Mouse (Mus musculus): ENCODE measurements around the gene Arntl2. TPM values are rescaled to one million over a fixed set of nuclear protein-coding genes. Genes with fewer than 3 reads are reported as not detected.
"Not testable (repeated sequence)": the region's sequence is repeated elsewhere in the genome, so short reads cannot be mapped to it uniquely, and the experiment has no call there.

The Arntl2 gene
- total RNA-seq, 1 experiment: 8.4 TPM

- H3K9ac ChIP-seq (ENCODE audit: insufficient read depth, low read depth, low read length, poor library complexity, severe bottlenecking): no peak overlapping the region
- DNase-seq (ENCODE audit: low read depth, low spot score): no peak
- no peaks in the 10 kb centered on the region for H3K9me3 ChIP-seq (ENCODE audit: control insufficient read depth, insufficient read depth, low read depth, low read length)
- in situ Hi-C loops (cut with MboI; ENCODE audit: low sequenced_read_pairs in 2 of 2, unreplicated experiment in 2 of 2): no loop called here
- H3K4me3 ChIP-seq (ENCODE audit: insufficient read depth in 1 of 2, low read depth in 1 of 2, low read length in 2 of 2, poor library complexity in 1 of 2, severe bottlenecking in 1 of 2): no peak overlapping the region
- no peak for TF ChIP-seq HCFC1 (IDR thresholded peaks at IDR 0.05; ENCODE audit: borderline replicate concordance, insufficient read depth, low read length)
- TF ChIP-seq ZC3H11A (IDR thresholded peaks at IDR 0.05; ENCODE audit: borderline replicate concordance, low read depth, low read length): no peak
- no peak for TF ChIP-seq MAFK (IDR thresholded peaks at IDR 0.05; ENCODE audit: insufficient read depth, low read depth, low read length)
- no peaks in the 10 kb centered on the region for H3K4me1 ChIP-seq (ENCODE audit: control insufficient read depth in 2 of 2, insufficient read depth in 2 of 2, low read length in 2 of 2, poor library complexity in 1 of 2)
- H3K36me3 ChIP-seq (ENCODE audit: control insufficient read depth, insufficient read depth, low read length, poor library complexity, severe bottlenecking): peaks cover 13% of the 10 kb centered on the region
- no peak overlapping the region for H3K27ac ChIP-seq (ENCODE audit: insufficient read depth, low read depth, low read length, poor library complexity, severe bottlenecking)
Measured at GRCm38 (mm10) chr6:146770005-146770745, 25.7 kb upstream of the Arntl2 start.

- Histone ChIP-seq H3K4me3 (ENCODE audit: insufficient read depth in 1 of 2, low read depth in 1 of 2, low read length in 2 of 2, poor library complexity in 1 of 2, severe bottlenecking in 1 of 2) (no peak overlapping the region), H3K9ac (ENCODE audit: insufficient read depth, low read depth, low read length, poor library complexity, severe bottlenecking) (no peak overlapping the region), H3K4me1 (ENCODE audit: control insufficient read depth in 2 of 2, insufficient read depth in 2 of 2, low read length in 2 of 2, poor library complexity in 1 of 2) (no peaks in the 10 kb centered on the region), H3K27ac (ENCODE audit: insufficient read depth, low read depth, low read length, poor library complexity, severe bottlenecking) (no peak overlapping the region), H3K36me3 (ENCODE audit: control insufficient read depth, insufficient read depth, low read length, poor library complexity, severe bottlenecking) (peaks cover 13% of the 10 kb centered on the region), H3K9me3 (ENCODE audit: control insufficient read depth, insufficient read depth, low read depth, low read length) (no peaks in the 10 kb centered on the region)
- TF ChIP-seq HCFC1 (IDR thresholded peaks at IDR 0.05; ENCODE audit: borderline replicate concordance, insufficient read depth, low read length) (no peak), MAFK (IDR thresholded peaks at IDR 0.05; ENCODE audit: insufficient read depth, low read depth, low read length) (no peak), ZC3H11A (IDR thresholded peaks at IDR 0.05; ENCODE audit: borderline replicate concordance, low read depth, low read length) (no peak), CHD2 (IDR thresholded peaks at IDR 0.05; ENCODE audit: low read depth, low read length) (no peak)
- in situ Hi-C loops (cut with MboI; ENCODE audit: low sequenced_read_pairs in 2 of 2, unreplicated experiment in 2 of 2): no loop called here
- no peak for DNase-seq (ENCODE audit: low read depth, low spot score)
Measured at GRCm38 (mm10) chr6:146770808-146771207, 25.0 kb upstream of the Arntl2 start.

GRCm38 (mm10) chr6:146775864-146776263, 20.0 kb upstream of the Arntl2 start:
- H3K4me3 ChIP-seq (ENCODE audit: insufficient read depth in 1 of 2, low read depth in 1 of 2, low read length in 2 of 2, poor library complexity in 1 of 2, severe bottlenecking in 1 of 2); H3K27ac ChIP-seq (ENCODE audit: insufficient read depth, low read depth, low read length, poor library complexity, severe bottlenecking); H3K36me3 ChIP-seq (ENCODE audit: control insufficient read depth, insufficient read depth, low read length, poor library complexity, severe bottlenecking); DNase-seq (ENCODE audit: low read depth, low spot score); H3K9ac ChIP-seq (ENCODE audit: insufficient read depth, low read depth, low read length, poor library complexity, severe bottlenecking); in situ Hi-C loops (cut with MboI; ENCODE audit: low sequenced_read_pairs in 2 of 2, unreplicated experiment in 2 of 2); H3K4me1 ChIP-seq (ENCODE audit: control insufficient read depth in 2 of 2, insufficient read depth in 2 of 2, low read length in 2 of 2, poor library complexity in 1 of 2); H3K9me3 ChIP-seq (ENCODE audit: control insufficient read depth, insufficient read depth, low read depth, low read length): not testable (repeated sequence)

- Histone ChIP-seq H3K36me3 (ENCODE audit: control insufficient read depth, insufficient read depth, low read length, poor library complexity, severe bottlenecking) (peaks cover 5% of the 10 kb centered on the region), H3K4me3 (ENCODE audit: insufficient read depth in 1 of 2, low read depth in 1 of 2, low read length in 2 of 2, poor library complexity in 1 of 2, severe bottlenecking in 1 of 2) (no peak overlapping the region), H3K9ac (ENCODE audit: insufficient read depth, low read depth, low read length, poor library complexity, severe bottlenecking) (no peak overlapping the region), H3K9me3 (ENCODE audit: control insufficient read depth, insufficient read depth, low read depth, low read length) (no peaks in the 10 kb centered on the region), H3K27ac (ENCODE audit: insufficient read depth, low read depth, low read length, poor library complexity, severe bottlenecking) (no peak overlapping the region), H3K4me1 (ENCODE audit: control insufficient read depth in 2 of 2, insufficient read depth in 2 of 2, low read length in 2 of 2, poor library complexity in 1 of 2) (no peaks in the 10 kb centered on the region)
- TF ChIP-seq HCFC1 (IDR thresholded peaks at IDR 0.05; ENCODE audit: borderline replicate concordance, insufficient read depth, low read length): no peak
- in situ Hi-C loops (cut with MboI; ENCODE audit: low sequenced_read_pairs in 2 of 2, unreplicated experiment in 2 of 2): no loop called here
- DNase-seq (ENCODE audit: low read depth, low spot score): no peak
Measured at GRCm38 (mm10) chr6:146776610-146777389, 19.1 kb upstream of the Arntl2 start.

DNA sequence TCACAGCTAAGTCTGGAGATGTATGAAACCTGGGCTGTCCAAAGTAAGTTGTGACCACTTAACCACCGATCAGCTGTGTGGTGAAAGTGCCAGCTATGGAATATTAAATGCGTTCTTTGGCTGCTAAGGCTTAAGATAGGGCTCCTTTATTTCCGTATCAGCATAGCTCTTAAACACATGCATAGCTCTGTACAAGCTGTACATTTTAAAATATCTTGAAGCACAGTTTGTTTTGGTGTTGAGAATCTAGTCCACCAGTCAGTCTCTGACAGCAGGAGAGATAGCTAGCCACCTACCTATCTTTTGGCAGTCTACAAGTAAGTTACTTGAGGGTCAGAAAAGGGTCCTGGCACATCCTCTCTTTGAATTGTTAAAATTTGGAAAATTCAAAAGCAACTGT, 17.8 kb upstream of the Arntl2 start:
- Histone ChIP-seq H3K9ac (ENCODE audit: insufficient read depth, low read depth, low read length, poor library complexity, severe bottlenecking) (no peak overlapping the region), H3K4me1 (ENCODE audit: control insufficient read depth in 2 of 2, insufficient read depth in 2 of 2, low read length in 2 of 2, poor library complexity in 1 of 2) (no peaks in the 10 kb centered on the region), H3K36me3 (ENCODE audit: control insufficient read depth, insufficient read depth, low read length, poor library complexity, severe bottlenecking) (peaks cover 3% of the 10 kb centered on the region; the same call in 1 of the 2 replicates), H3K27ac (ENCODE audit: insufficient read depth, low read depth, low read length, poor library complexity, severe bottlenecking) (no peak overlapping the region), H3K4me3 (ENCODE audit: insufficient read depth in 1 of 2, low read depth in 1 of 2, low read length in 2 of 2, poor library complexity in 1 of 2, severe bottlenecking in 1 of 2) (no peak overlapping the region), H3K9me3 (ENCODE audit: control insufficient read depth, insufficient read depth, low read depth, low read length) (no peaks in the 10 kb centered on the region)
- DNase-seq (ENCODE audit: low read depth, low spot score): no peak
- in situ Hi-C loops (cut with MboI; ENCODE audit: low sequenced_read_pairs in 2 of 2, unreplicated experiment in 2 of 2): no loop called here
- TF ChIP-seq ZC3H11A (IDR thresholded peaks at IDR 0.05; ENCODE audit: borderline replicate concordance, low read depth, low read length) (no peak), CHD2 (IDR thresholded peaks at IDR 0.05; ENCODE audit: low read depth, low read length) (no peak), ZNF384 (IDR thresholded peaks at IDR 0.05; ENCODE audit: low read depth, low read length) (no peak), MAFK (IDR thresholded peaks at IDR 0.05; ENCODE audit: insufficient read depth, low read depth, low read length) (no peak), HCFC1 (IDR thresholded peaks at IDR 0.05; ENCODE audit: borderline replicate concordance, insufficient read depth, low read length) (no peak)
